Mouse (Mus musculus): ENCODE measurements at regions not wholly inside any gene's neighbourhood (a gene's known extent, or its start where the extent isn't known, plus 50 kb on each side); places are given as distances from the start of the nearest gene placed in this dataset.

GRCm38 (mm10) chr14:87312318-87312717 lies 104.1 kb upstream of the Tdrd3 start:
- TF ChIP-seq POLR2AphosphoS5 (IDR thresholded peaks at IDR 0.05; ENCODE audit: insufficient replicate concordance, low read depth, low read length), result no peak
- no peak for TF ChIP-seq CTCF (IDR thresholded peaks at IDR 0.05; ENCODE audit: low read depth, low read length)
- TF ChIP-seq TAL1 (conservative IDR thresholded peaks at IDR 0.05; ENCODE audit: low read depth, low read length), result no peak
- no peak for TF ChIP-seq GATA1 (IDR thresholded peaks at IDR 0.05; ENCODE audit: borderline replicate concordance, low read length)
- no peak for TF ChIP-seq GATA2 (IDR thresholded peaks at IDR 0.05; ENCODE audit: borderline replicate concordance, low read depth, low read length)
